Mouse (Mus musculus) liver, embryonic 12.5 days (tissue): Measurements from ENCODE around the gene Hoxd13. TPM values are rescaled to one million over a fixed set of nuclear protein-coding genes. Genes with fewer than 3 reads are reported as not detected.

ENCODE experiments used
- microRNA-seq: library from miRNA; unstranded; fragments of <30 nt; microRNA quantifications from one replicate; pipeline ENCODE4, GENCODE M21; 2017
- polyA plus RNA-seq: library from polyadenylated mRNA; unstranded; fragments of >200 nt; fragmentation: Nextera tagmentation; extraction: Ambion mirVana; gene quantifications from 2 replicates; pipeline ENCODE4 v1.2.1, GENCODE M21; 2016

Gene Hoxd13
- polyA plus RNA-seq, 1 experiment from 2014 or later = not detected

Small RNA genes lying within 50 kb of the gene (microRNA-seq; reads per million reads assigned to microRNA genes)
- gene Gm44463 = not detected

Other genes starting within 250 kb of the Hoxd13 start
- gene Lnpk, start 88.9 kb upstream of the Hoxd13 start, polyA plus RNA-seq = 24.9 and 26.6 TPM in 2 replicates
- not detected in 2 replicates for gene Evx2, start 8.8 kb upstream of the Hoxd13 start, polyA plus RNA-seq
- gene Hoxd12, start 6.7 kb downstream of the Hoxd13 start, polyA plus RNA-seq = not detected in 2 replicates
- not detected in 2 replicates for gene Hoxd11, start 11.2 kb downstream of the Hoxd13 start, polyA plus RNA-seq
- not detected in 2 replicates for gene Hoxd10, start 23.6 kb downstream of the Hoxd13 start, polyA plus RNA-seq
- 0.06 TPM in 1 of 2 replicates, not detected in the other for gene Hoxd9, start 29.4 kb downstream of the Hoxd13 start, polyA plus RNA-seq
- gene Hoxd8, start 36.3 kb downstream of the Hoxd13 start, polyA plus RNA-seq = 0.11 and 0.14 TPM in 2 replicates
- gene Hoxd3, start 43.6 kb downstream of the Hoxd13 start, polyA plus RNA-seq = 0.18 and 0.30 TPM in 2 replicates
- gene Hoxd4, start 43.6 kb downstream of the Hoxd13 start, polyA plus RNA-seq = not detected in 2 replicates
- gene Gm28230, start 58.4 kb downstream of the Hoxd13 start, polyA plus RNA-seq = not detected in 2 replicates
- gene Hoxd1, start 94.7 kb downstream of the Hoxd13 start, polyA plus RNA-seq = 0.07 TPM in 1 of 2 replicates, not detected in the other
- gene Mtx2, start 157.5 kb downstream of the Hoxd13 start, polyA plus RNA-seq = 79.6 and 81.5 TPM in 2 replicates